Mouse (Mus musculus) lung, embryonic 14.5 days (tissue): ENCODE measurements around the gene Crhr2. TPM values are rescaled to one million over a fixed set of nuclear protein-coding genes. Genes with fewer than 3 reads are reported as not detected.
A peak's percentile ranks its signal among the peaks of the same experiment; 100 is the strongest.

Experiments used
- ATAC-seq: fragments of 200-750 bp; cut with Nextera tagmentation; 2 replicates; pipeline ENCODE4 v1.8.0; 2017; ENCODE audit warnings: mild to moderate bottlenecking, moderate TSS enrichment, moderate library complexity; ENCODE audit not compliant: insufficient read depth
- DNase-seq: peaks from one replicate; pipeline ENCODE4 v3.0.0-alpha.2; 2015
- H3K27ac ChIP-seq: fragments of 300-500 bp; sonication (generic); 2 replicates; pipeline ENCODE4 v1.5.1; 2014; ENCODE audit warnings: low read depth, mild to moderate bottlenecking, moderate library complexity
- H3K27me3 ChIP-seq: fragments of 300-500 bp; sonication (generic); 2 replicates; pipeline ENCODE4 v1.6.1; 2014; ENCODE audit warnings: low read length, control low read depth; ENCODE audit not compliant: insufficient read depth
- H3K36me3 ChIP-seq: fragments of 300-500 bp; sonication (generic); 2 replicates; pipeline ENCODE4 v1.6.1; 2014; ENCODE audit warnings: control low read depth; ENCODE audit not compliant: insufficient read depth
- H3K4me1 ChIP-seq: fragments of 300-500 bp; sonication (generic); 2 replicates; pipeline ENCODE4 v1.6.1; 2014; ENCODE audit warnings: antibody characterized with exemption, control low read depth; ENCODE audit not compliant: insufficient read depth
- H3K4me2 ChIP-seq: fragments of 300-500 bp; sonication (generic); 2 replicates; pipeline ENCODE4 v1.6.1; 2014; ENCODE audit warnings: mild to moderate bottlenecking
- H3K4me3 ChIP-seq: fragments of 300-500 bp; sonication (generic); 2 replicates; pipeline ENCODE4 v1.5.1; 2014; ENCODE audit warnings: low read depth, low read length
- H3K9ac ChIP-seq: fragments of 300-500 bp; sonication (generic); 2 replicates; pipeline ENCODE4 v1.6.1; 2014
- H3K9me3 ChIP-seq: fragments of 300-500 bp; sonication (generic); 2 replicates; pipeline ENCODE4 v1.6.1; 2016; ENCODE audit warnings: low read depth, low read length, control low read depth
- CTCF ChIP-seq: IDR thresholded peaks from 2 replicates; pipeline ENCODE4 v1.5.1; 2016; ENCODE audit warnings: antibody characterized with exemption, low read depth
- WGBS: fragments of 180-500 bp; shearing (Covaris S2); extraction: QIAGEN DNeasy Blood & Tissue Kit; methylation state at CpG from one replicate; pipeline ENCODE4 v1.1.7; 2014; 5-methylcytosine and 5-hydroxymethylcytosine counted together
- polyA plus RNA-seq: library from polyadenylated mRNA; unstranded; fragments of >200 nt; fragmentation: Nextera tagmentation; extraction: Ambion mirVana; gene quantifications from 2 replicates; pipeline ENCODE4 v1.2.1, GENCODE M21; 2014

The Crhr2 gene
- polyA plus RNA-seq, 1 experiment from 2014 or later, result not detected

GRCm38 (mm10) chr6:55173171-55173570 is 40.4 kb upstream of the Crhr2 start:
- Histone ChIP-seq H3K4me3 (no peak overlapping the region), H3K27ac (no peak overlapping the region), H3K9me3 (no peaks in the 10 kb centered on the region), H3K9ac (no peak overlapping the region), H3K27me3 (no peaks in the 10 kb centered on the region), H3K36me3 (no peaks in the 10 kb centered on the region), H3K4me2 (no peak overlapping the region), H3K4me1 (0 out of 2 replicates have a peak, but pooled peaks cover 3% of the 10 kb centered on the region)
- DNase-seq (no peak), ATAC-seq (no peak)
- whole genome bisulfite sequencing, result 61% methylated on average over 10 of the region's 10 CpGs
- no peak for TF ChIP-seq CTCF

- Histone ChIP-seq H3K27ac (no peak overlapping the region), H3K4me1 (0 out of 2 replicates have a peak, but pooled peaks cover 3% of the 10 kb centered on the region), H3K36me3 (no peaks in the 10 kb centered on the region), H3K4me3 (no peak overlapping the region), H3K9me3 (no peaks in the 10 kb centered on the region), H3K4me2 (no peak overlapping the region), H3K27me3 (no peaks in the 10 kb centered on the region), H3K9ac (no peak overlapping the region)
- ATAC-seq (no peak), DNase-seq (no peak)
- 42% methylated on average over 4 of the region's 4 CpGs for WGBS
- TF ChIP-seq CTCF, result 0 out of 2 replicates have a peak, but pooled peaks have one; percentile 7
These were observed 38.8 kb upstream of the Crhr2 start for GRCm38 (mm10) chr6:55171638-55172037.

GRCm38 (mm10) chr6:55169818-55170217 is 37.0 kb upstream of the Crhr2 start:
- H3K4me1 ChIP-seq, result no peaks in the 10 kb centered on the region
- no peaks in the 10 kb centered on the region for H3K27me3 ChIP-seq
- no peak for TF ChIP-seq CTCF
- H3K4me3 ChIP-seq, result no peak overlapping the region
- no peak overlapping the region for H3K4me2 ChIP-seq
- no peak overlapping the region for H3K27ac ChIP-seq
- no peak for ATAC-seq
- H3K9ac ChIP-seq, result no peak overlapping the region
- 70% methylated on average over 5 of the region's 5 CpGs for WGBS
- no peaks in the 10 kb centered on the region for H3K36me3 ChIP-seq
- no peak for DNase-seq
- no peaks in the 10 kb centered on the region for H3K9me3 ChIP-seq

GRCm38 (mm10) chr6:55166777-55167463 is 34.1 kb upstream of the Crhr2 start:
- DNase-seq (peak; percentile 90), ATAC-seq (peak; percentile 42; the same call in 1 of the 2 replicates)
- H3K36me3 ChIP-seq, result no peaks in the 10 kb centered on the region
- no peak overlapping the region for H3K27ac ChIP-seq
- H3K27me3 ChIP-seq, result no peaks in the 10 kb centered on the region
- no peak overlapping the region for H3K9ac ChIP-seq
- no peaks in the 10 kb centered on the region for H3K9me3 ChIP-seq
- H3K4me2 ChIP-seq, result no peak overlapping the region
- peak; percentile 97 for TF ChIP-seq CTCF
- WGBS, result 45% methylated on average over 7 of the region's 7 CpGs
- no peaks in the 10 kb centered on the region for H3K4me1 ChIP-seq
- no peak overlapping the region for H3K4me3 ChIP-seq

GRCm38 (mm10) chr6:55163046-55163584 is 30.3 kb upstream of the Crhr2 start:
- Histone ChIP-seq H3K4me3 (no peak overlapping the region), H3K27ac (no peak overlapping the region), H3K9ac (no peak overlapping the region), H3K36me3 (no peaks in the 10 kb centered on the region), H3K4me1 (no peaks in the 10 kb centered on the region), H3K27me3 (no peaks in the 10 kb centered on the region), H3K9me3 (no peaks in the 10 kb centered on the region), H3K4me2 (no peak overlapping the region)
- 87% methylated on average over 8 of the region's 8 CpGs for WGBS
- no peak for DNase-seq
- TF ChIP-seq CTCF, result no peak
- ATAC-seq, result no peak

GRCm38 (mm10) chr6:55161311-55161761 is 28.5 kb upstream of the Crhr2 start:
- ATAC-seq (no peak), DNase-seq (no peak)
- Histone ChIP-seq H3K4me2 (no peak overlapping the region), H3K36me3 (no peaks in the 10 kb centered on the region), H3K9me3 (no peaks in the 10 kb centered on the region), H3K9ac (no peak overlapping the region), H3K4me3 (no peak overlapping the region), H3K4me1 (no peaks in the 10 kb centered on the region), H3K27ac (no peak overlapping the region), H3K27me3 (no peaks in the 10 kb centered on the region)
- WGBS, result 63% methylated on average over 5 of the region's 5 CpGs
- no peak for TF ChIP-seq CTCF

GRCm38 (mm10) chr6:55159256-55159655 is 26.4 kb upstream of the Crhr2 start:
- H3K4me1 ChIP-seq, result no peaks in the 10 kb centered on the region

More at GRCm38 (mm10) chr6:55159256-55159655, 26.4 kb upstream of the Crhr2 start:
- no peaks in the 10 kb centered on the region for H3K36me3 ChIP-seq
- no peaks in the 10 kb centered on the region for H3K9me3 ChIP-seq
- no peak for TF ChIP-seq CTCF
- WGBS, result 58% methylated on average over 1 of the region's 1 CpGs
- no peak overlapping the region for H3K4me2 ChIP-seq
- ATAC-seq, result no peak
- no peak for DNase-seq
- no peaks in the 10 kb centered on the region for H3K27me3 ChIP-seq
- H3K4me3 ChIP-seq, result no peak overlapping the region
- no peak overlapping the region for H3K9ac ChIP-seq
- H3K27ac ChIP-seq, result no peak overlapping the region
